Mouse (Mus musculus): ENCODE measurements at regions not wholly inside any gene's neighbourhood (a gene's known extent, or its start where the extent isn't known, plus 50 kb on each side); places are given as distances from the start of the nearest gene placed in this dataset.

- TF ChIP-seq GATA1 (IDR thresholded peaks at IDR 0.05; ENCODE audit: borderline replicate concordance, low read length): no peak
- TF ChIP-seq FLI1 (IDR thresholded peaks at IDR 0.05; ENCODE audit: low read length): no peak
These were observed 93.1 kb downstream of the Trim52 start for GRCm38 (mm10) chr14:106199109-106199508.

Data from megakaryocyte, embryonic 14.5 days (primary cell).